Mouse (Mus musculus): ENCODE data around the gene Zfp710.
"Not testable (repeated sequence)": the region's sequence is repeated elsewhere in the genome, so short reads cannot be mapped to it uniquely, and the experiment has no call there.

Gene Zfp710

GRCm38 (mm10) chr7:80026990-80027635, 2.5 kb downstream of the Zfp710 start:
- peak; percentile 57 for DNase-seq (ENCODE audit: low read depth, low spot score)

GRCm38 (mm10) chr7:80027636-80028417, 3.2 kb downstream of the Zfp710 start:
- DNase-seq (ENCODE audit: low read depth, low spot score), result peak; percentile 25

GRCm38 (mm10) chr7:80028418-80028720, 3.8 kb downstream of the Zfp710 start:
- DNase-seq (ENCODE audit: low read depth, low spot score), result no peak

- DNase-seq (ENCODE audit: low read depth, low spot score), result peak; percentile 39
Measured at GRCm38 (mm10) chr7:80030009-80030408, 5.4 kb downstream of the Zfp710 start.

- DNase-seq (ENCODE audit: low read depth, low spot score), result no peak
Measured at GRCm38 (mm10) chr7:80030486-80030885, 5.9 kb downstream of the Zfp710 start.

GRCm38 (mm10) chr7:80030987-80031386, 6.4 kb downstream of the Zfp710 start:
- no peak for DNase-seq (ENCODE audit: low read depth, low spot score)

- DNase-seq (ENCODE audit: low read depth, low spot score), result no peak
Measured at GRCm38 (mm10) chr7:80031478-80031877, 6.9 kb downstream of the Zfp710 start.

- no peak for DNase-seq (ENCODE audit: low read depth, low spot score)
Measured at GRCm38 (mm10) chr7:80032216-80033052, 7.8 kb downstream of the Zfp710 start.

- no peak for DNase-seq (ENCODE audit: low read depth, low spot score)
Measured at GRCm38 (mm10) chr7:80033064-80033717, 8.6 kb downstream of the Zfp710 start.

- DNase-seq (ENCODE audit: low read depth, low spot score), result no peak
Measured at GRCm38 (mm10) chr7:80033771-80034170, 9.2 kb downstream of the Zfp710 start.

- no peak for DNase-seq (ENCODE audit: low read depth, low spot score)
Measured at GRCm38 (mm10) chr7:80035086-80035485, 10.5 kb downstream of the Zfp710 start.

GRCm38 (mm10) chr7:80035748-80036147, 11.1 kb downstream of the Zfp710 start:
- DNase-seq (ENCODE audit: low read depth, low spot score), result peak; percentile 88

- DNase-seq (ENCODE audit: low read depth, low spot score), result no peak
Measured at GRCm38 (mm10) chr7:80039699-80040098, 15.1 kb downstream of the Zfp710 start.

- no peak for DNase-seq (ENCODE audit: low read depth, low spot score)
Measured at GRCm38 (mm10) chr7:80044170-80044569, 19.6 kb downstream of the Zfp710 start.

GRCm38 (mm10) chr7:80047041-80047440, 22.4 kb downstream of the Zfp710 start:
- DNase-seq (ENCODE audit: low read depth, low spot score), result no peak

- no peak for DNase-seq (ENCODE audit: low read depth, low spot score)
Measured at GRCm38 (mm10) chr7:80049746-80050145, 25.1 kb downstream of the Zfp710 start.

GRCm38 (mm10) chr7:80050382-80050781, 25.8 kb downstream of the Zfp710 start:
- not testable (repeated sequence) for DNase-seq (ENCODE audit: low read depth, low spot score)

GRCm38 (mm10) chr7:80051835-80052234, 27.2 kb downstream of the Zfp710 start:
- DNase-seq (ENCODE audit: low read depth, low spot score), result no peak

GRCm38 (mm10) chr7:80052261-80052660, 27.6 kb downstream of the Zfp710 start:
- no peak for DNase-seq (ENCODE audit: low read depth, low spot score)

- DNase-seq (ENCODE audit: low read depth, low spot score), result no peak
Measured at GRCm38 (mm10) chr7:80053147-80053546, 28.5 kb downstream of the Zfp710 start.

- DNase-seq (ENCODE audit: low read depth, low spot score), result no peak
Measured at GRCm38 (mm10) chr7:80055781-80056180, 31.2 kb downstream of the Zfp710 start.
